Mouse (Mus musculus): Measurements from ENCODE around the gene Wdr27. TPM values are rescaled to one million over a fixed set of nuclear protein-coding genes. Genes with fewer than 3 reads are reported as not detected.

The Wdr27 gene
- polyA plus RNA-seq, 1 experiment from 2014 or later: 8.6 TPM

DNA sequence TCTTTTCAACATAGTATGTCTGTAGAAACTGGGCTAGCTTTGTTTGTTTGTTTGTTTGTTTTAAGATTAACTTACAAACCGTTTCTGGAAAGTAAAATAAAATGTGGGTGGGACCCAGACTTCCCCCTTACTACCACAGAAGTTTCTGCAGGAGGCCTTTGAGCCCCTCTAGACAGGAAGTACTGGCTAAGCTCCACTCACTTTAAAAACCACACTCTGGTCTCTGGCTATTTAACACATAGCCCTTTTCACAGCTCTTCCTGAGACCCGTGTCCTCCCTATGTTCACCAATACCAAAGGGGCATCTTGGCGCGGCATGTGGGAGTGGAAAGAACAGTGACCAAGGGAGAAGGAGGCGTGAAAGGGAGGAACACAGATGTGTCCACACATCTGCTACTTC, 127.7 kb downstream of the Wdr27 start:
- 66% methylated on average over 5 of the region's 5 CpGs for WGBS

DNA sequence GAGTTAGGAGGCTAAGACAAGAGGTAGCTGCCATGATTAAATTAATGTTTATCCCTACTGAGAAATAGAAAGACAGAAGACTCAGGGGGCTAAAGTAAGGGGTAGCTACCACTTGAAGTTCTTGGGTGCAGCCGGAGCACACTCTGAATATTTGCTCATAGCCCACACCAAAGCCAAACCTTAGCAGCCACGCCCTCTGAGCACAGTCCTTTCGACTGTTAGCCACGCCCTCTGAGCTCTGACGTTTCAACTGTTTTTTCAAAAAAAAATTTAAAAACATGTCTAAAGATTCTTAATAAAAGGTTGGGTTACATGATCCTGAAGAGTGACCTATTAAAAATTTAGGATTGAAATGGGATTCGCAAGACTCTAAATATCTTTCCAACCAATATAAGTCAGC, 130.3 kb downstream of the Wdr27 start:
- no peak overlapping the region for H3K4me3 ChIP-seq
- H3K27me3 ChIP-seq: no peaks in the 10 kb centered on the region; the same call in 1 of the 2 replicates
- no peaks in the 10 kb centered on the region for H3K9me3 ChIP-seq
- H3K4me1 ChIP-seq: peaks cover under 1% of the 10 kb centered on the region; the same call in 1 of the 2 replicates
- WGBS: 63% methylated on average over 6 of the region's 6 CpGs
- H3K4me2 ChIP-seq: no peak overlapping the region
- ATAC-seq (ENCODE audit: borderline replicate concordance, extremely low read depth, low FRiP score, low TSS enrichment): no peak
- H3K27ac ChIP-seq: no peak overlapping the region
- H3K36me3 ChIP-seq: no peaks in the 10 kb centered on the region
- H3K9ac ChIP-seq: no peak overlapping the region

More for the DNA sequence above, 127.7 kb downstream of the Wdr27 start:
- Histone ChIP-seq H3K36me3 (no peaks in the 10 kb centered on the region), H3K9ac (no peak overlapping the region), H3K27ac (no peak overlapping the region), H3K4me3 (no peak overlapping the region), H3K9me3 (no peaks in the 10 kb centered on the region), H3K27me3 (no peaks in the 10 kb centered on the region; the same call in 1 of the 2 replicates), H3K4me2 (no peak overlapping the region), H3K4me1 (peaks cover 4% of the 10 kb centered on the region; the same call in 1 of the 2 replicates)
- no peak for ATAC-seq (ENCODE audit: borderline replicate concordance, extremely low read depth, low FRiP score, low TSS enrichment)

DNA sequence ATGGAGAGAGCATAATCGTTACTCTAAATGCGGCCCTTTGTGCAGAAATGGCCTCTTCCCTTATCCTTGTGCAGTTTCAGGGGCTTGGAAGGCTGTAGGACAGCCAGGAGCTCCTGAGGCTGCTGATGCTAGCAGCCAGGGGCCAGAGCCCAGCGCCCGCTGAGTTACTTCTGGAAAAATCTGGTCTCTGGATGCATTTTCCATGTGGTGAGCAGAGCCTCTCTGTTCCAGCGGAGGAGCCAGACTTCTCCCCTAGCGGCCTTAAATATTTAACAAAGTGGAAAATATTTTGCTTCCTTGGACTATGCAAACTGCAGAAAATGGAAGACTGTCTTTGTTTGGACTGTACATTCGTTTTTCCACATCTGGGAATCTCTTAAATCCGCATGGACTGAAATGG, 130.9 kb downstream of the Wdr27 start:
- Histone ChIP-seq H3K36me3 (no peaks in the 10 kb centered on the region), H3K27ac (no peak overlapping the region), H3K4me3 (no peak overlapping the region), H3K9ac (no peak overlapping the region), H3K4me2 (no peak overlapping the region), H3K9me3 (no peaks in the 10 kb centered on the region), H3K4me1 (no peaks in the 10 kb centered on the region), H3K27me3 (no peaks in the 10 kb centered on the region; the same call in 1 of the 2 replicates)
- WGBS: 82% methylated on average over 8 of the region's 8 CpGs
- ATAC-seq (ENCODE audit: borderline replicate concordance, extremely low read depth, low FRiP score, low TSS enrichment): no peak

DNA sequence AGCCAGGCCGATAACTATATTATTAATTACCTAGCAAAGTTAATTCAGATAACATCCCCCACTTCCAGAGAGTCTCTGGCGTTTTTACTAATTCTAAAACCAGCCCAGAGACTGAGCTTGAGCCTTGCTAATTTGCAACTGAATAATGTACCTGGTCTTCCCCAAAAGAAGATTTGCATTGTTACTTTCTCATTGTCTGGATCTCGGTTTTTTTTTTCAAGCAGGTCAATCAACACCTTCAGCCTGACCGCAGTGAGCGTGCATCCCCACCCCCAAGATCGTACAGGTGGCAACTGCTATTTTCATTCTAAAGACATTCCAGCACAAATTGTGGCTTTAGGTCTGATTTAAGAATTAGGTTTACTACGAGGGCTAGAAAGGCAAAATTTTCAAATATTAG, 136.2 kb downstream of the Wdr27 start:
- Histone ChIP-seq H3K27me3 (no peaks in the 10 kb centered on the region), H3K9ac (no peak overlapping the region), H3K4me3 (no peak overlapping the region), H3K4me2 (no peak overlapping the region), H3K36me3 (no peaks in the 10 kb centered on the region), H3K9me3 (no peaks in the 10 kb centered on the region), H3K4me1 (no peaks in the 10 kb centered on the region), H3K27ac (no peak overlapping the region)
- WGBS: 85% methylated on average over 7 of the region's 7 CpGs
- ATAC-seq (ENCODE audit: borderline replicate concordance, extremely low read depth, low FRiP score, low TSS enrichment): no peak

DNA sequence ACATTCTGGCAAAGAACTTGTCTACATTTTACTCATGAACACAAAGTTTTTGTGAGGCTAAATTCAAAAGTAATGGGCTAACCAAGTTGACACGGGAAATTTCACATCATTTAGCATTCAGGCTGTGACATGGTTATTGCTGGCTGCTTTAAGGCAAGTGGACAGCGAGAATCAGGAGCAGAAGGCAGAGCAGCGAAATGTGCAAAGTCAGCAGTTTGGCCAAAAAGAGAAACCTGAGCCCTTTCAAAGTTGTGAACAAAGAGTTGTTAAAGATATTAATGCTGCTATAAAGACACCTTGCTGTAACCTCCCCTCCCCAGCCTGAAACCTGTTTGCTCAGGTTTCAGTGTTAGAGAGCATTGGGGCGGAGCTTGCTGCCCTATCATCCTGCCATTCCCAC, 143.7 kb downstream of the Wdr27 start:
- H3K4me1 ChIP-seq: no peaks in the 10 kb centered on the region
- no peaks in the 10 kb centered on the region for H3K9me3 ChIP-seq
- no peaks in the 10 kb centered on the region for H3K27me3 ChIP-seq
- no peak overlapping the region for H3K27ac ChIP-seq
- H3K4me3 ChIP-seq: no peak overlapping the region
- no peak overlapping the region for H3K4me2 ChIP-seq
- H3K9ac ChIP-seq: no peak overlapping the region
- 77% methylated on average over 4 of the region's 4 CpGs for WGBS
- H3K36me3 ChIP-seq: no peaks in the 10 kb centered on the region
- ATAC-seq (ENCODE audit: borderline replicate concordance, extremely low read depth, low FRiP score, low TSS enrichment): no peak

DNA sequence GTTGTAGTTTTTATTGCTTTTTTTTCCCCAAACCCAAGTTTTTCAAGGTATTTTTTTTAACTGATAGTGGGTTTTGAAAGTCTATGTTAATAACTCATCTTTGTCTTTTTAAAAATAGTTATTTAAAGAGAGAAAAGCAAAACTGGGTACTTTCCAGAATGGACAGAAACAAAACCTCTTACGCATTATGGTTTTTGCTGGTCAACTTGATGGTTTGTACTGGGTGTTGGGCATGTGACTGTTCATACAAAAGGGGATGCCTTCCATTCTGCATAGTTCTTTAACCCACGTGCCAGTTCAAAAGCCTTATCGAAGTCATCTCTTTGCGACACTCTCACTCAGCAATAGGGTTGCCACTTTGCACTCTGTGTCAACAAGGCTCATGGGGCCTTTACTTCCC, 147.9 kb downstream of the Wdr27 start:
- Histone ChIP-seq H3K4me1 (no peaks in the 10 kb centered on the region), H3K27ac (no peak overlapping the region), H3K4me2 (no peak overlapping the region), H3K4me3 (no peak overlapping the region), H3K9me3 (no peaks in the 10 kb centered on the region), H3K36me3 (no peaks in the 10 kb centered on the region), H3K27me3 (no peaks in the 10 kb centered on the region), H3K9ac (no peak overlapping the region)
- ATAC-seq (ENCODE audit: borderline replicate concordance, extremely low read depth, low FRiP score, low TSS enrichment): no peak
- WGBS: 87% methylated on average over 4 of the region's 4 CpGs

DNA sequence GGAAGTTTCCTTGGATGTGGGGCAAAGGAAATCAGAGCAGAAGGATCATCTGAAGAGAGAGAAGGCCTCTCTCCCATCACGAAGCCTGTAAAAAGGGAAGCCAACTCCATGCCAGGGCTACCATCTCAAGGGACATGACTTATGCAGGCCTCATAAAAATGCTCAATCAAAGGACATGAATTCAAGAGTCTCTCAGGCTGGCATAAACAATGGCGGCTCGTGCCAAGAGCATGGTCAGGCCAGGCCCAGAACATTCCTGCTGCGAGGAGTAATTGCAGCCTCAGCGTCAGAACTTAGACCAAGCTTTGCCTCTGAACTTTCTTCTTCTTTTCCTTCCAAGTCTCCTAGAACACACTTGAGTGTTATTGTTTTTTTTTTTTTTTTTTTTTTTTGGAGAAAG, 163.6 kb downstream of the Wdr27 start:
- H3K9ac ChIP-seq: no peak overlapping the region
- no peaks in the 10 kb centered on the region for H3K9me3 ChIP-seq
- no peak overlapping the region for H3K4me3 ChIP-seq
- H3K27me3 ChIP-seq: no peaks in the 10 kb centered on the region
- no peak for ATAC-seq (ENCODE audit: borderline replicate concordance, extremely low read depth, low FRiP score, low TSS enrichment)
- no peak overlapping the region for H3K27ac ChIP-seq
- 81% methylated on average over 5 of the region's 5 CpGs for WGBS
- H3K4me1 ChIP-seq: no peaks in the 10 kb centered on the region
- H3K36me3 ChIP-seq: no peaks in the 10 kb centered on the region
- H3K4me2 ChIP-seq: no peak overlapping the region

DNA sequence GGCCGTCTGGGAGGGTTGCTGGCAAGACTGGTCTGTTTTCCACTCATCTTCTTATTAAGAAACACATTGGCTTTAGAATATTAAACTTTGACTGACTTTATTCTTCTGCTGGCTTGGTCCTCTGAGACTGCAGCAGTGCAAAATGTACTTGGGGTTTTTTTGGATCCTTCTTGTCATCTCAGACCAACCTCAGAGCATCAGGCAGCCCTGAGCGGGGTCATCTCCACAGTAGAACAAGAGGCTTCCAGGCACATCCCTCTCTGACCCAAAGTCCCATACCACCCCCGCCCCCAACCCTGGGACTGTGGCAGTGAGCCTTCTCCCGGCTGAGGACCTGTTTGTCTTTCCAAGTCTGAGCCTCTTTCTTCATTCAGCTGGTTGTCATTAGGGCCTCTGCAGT, 171.6 kb downstream of the Wdr27 start:
- no peaks in the 10 kb centered on the region for H3K27me3 ChIP-seq
- no peak overlapping the region for H3K4me2 ChIP-seq
- H3K9me3 ChIP-seq: no peaks in the 10 kb centered on the region
- H3K4me1 ChIP-seq: no peaks in the 10 kb centered on the region
- no peak overlapping the region for H3K27ac ChIP-seq
- ATAC-seq (ENCODE audit: borderline replicate concordance, extremely low read depth, low FRiP score, low TSS enrichment): no peak
- WGBS: 62% methylated on average over 4 of the region's 4 CpGs
- H3K4me3 ChIP-seq: no peak overlapping the region
- no peak overlapping the region for H3K9ac ChIP-seq
- H3K36me3 ChIP-seq: no peaks in the 10 kb centered on the region

DNA sequence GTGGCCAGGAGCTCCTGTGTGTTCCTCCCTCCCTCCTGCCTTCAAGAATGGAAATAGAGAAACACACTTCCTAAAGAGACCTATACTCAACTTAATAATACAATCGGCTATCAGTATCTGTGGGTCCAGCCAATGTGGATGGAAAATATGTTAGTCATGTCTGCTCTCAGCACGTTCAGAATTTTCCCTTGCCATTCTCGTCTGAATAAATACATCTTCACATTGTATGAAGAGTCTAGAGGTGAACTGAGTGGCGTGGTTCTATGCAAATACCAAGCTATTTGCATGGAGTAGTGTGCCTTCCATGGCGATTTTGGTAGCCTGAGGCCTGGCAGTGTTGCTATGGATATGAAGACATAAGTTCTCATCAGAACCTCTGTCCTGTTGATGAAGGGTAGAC, 172.6 kb downstream of the Wdr27 start:
- no peaks in the 10 kb centered on the region for H3K4me1 ChIP-seq
- no peaks in the 10 kb centered on the region for H3K9me3 ChIP-seq
- no peak overlapping the region for H3K4me3 ChIP-seq
- no peaks in the 10 kb centered on the region for H3K36me3 ChIP-seq
- 69% methylated on average over 5 of the region's 5 CpGs for WGBS
- H3K27me3 ChIP-seq: no peaks in the 10 kb centered on the region
- H3K9ac ChIP-seq: no peak overlapping the region
- no peak overlapping the region for H3K27ac ChIP-seq
- no peak for ATAC-seq (ENCODE audit: borderline replicate concordance, extremely low read depth, low FRiP score, low TSS enrichment)
- no peak overlapping the region for H3K4me2 ChIP-seq

Other genes starting within 250 kb of the Wdr27 start
- 26.3 and 27.3 TPM in 2 replicates for gene Thbs2, start 248.9 kb downstream of the Wdr27 start, polyA plus RNA-seq (2015; fragmentation: Nextera tagmentation; extraction: Ambion mirVana)
- 35.6 and 38.2 TPM in 2 replicates for gene 1600012H06Rik, start within 50 bp of the Wdr27 start, polyA plus RNA-seq (2015; fragmentation: Nextera tagmentation; extraction: Ambion mirVana)
- gene Phf10, start 18.1 kb upstream of the Wdr27 start, polyA plus RNA-seq (2015; fragmentation: Nextera tagmentation; extraction: Ambion mirVana): 39.1 and 39.4 TPM in 2 replicates
- gene 9030025P20Rik, start 35.3 kb upstream of the Wdr27 start, polyA plus RNA-seq (2015; fragmentation: Nextera tagmentation; extraction: Ambion mirVana): 9.3 and 11.2 TPM in 2 replicates
- not detected in 2 replicates for gene Gm3417, start 35.6 kb upstream of the Wdr27 start, polyA plus RNA-seq (2015; fragmentation: Nextera tagmentation; extraction: Ambion mirVana)
- 5.7 and 8.7 TPM in 2 replicates for gene Gm3435, start 67.0 kb upstream of the Wdr27 start, polyA plus RNA-seq (2015; fragmentation: Nextera tagmentation; extraction: Ambion mirVana)
- gene Ermard, start 98.0 kb upstream of the Wdr27 start, polyA plus RNA-seq (2015; fragmentation: Nextera tagmentation; extraction: Ambion mirVana): 69.2 and 85.6 TPM in 2 replicates
- gene Tcte3, start 98.3 kb upstream of the Wdr27 start, polyA plus RNA-seq (2015; fragmentation: Nextera tagmentation; extraction: Ambion mirVana): 0.53 and 1.2 TPM in 2 replicates
- 3.3 and 3.7 TPM in 2 replicates for gene Gm3448, start 98.4 kb upstream of the Wdr27 start, polyA plus RNA-seq (2015; fragmentation: Nextera tagmentation; extraction: Ambion mirVana)